Mouse (Mus musculus): ENCODE data around the gene Ptges3l. TPM values are rescaled to one million over a fixed set of nuclear protein-coding genes. Genes with fewer than 3 reads are reported as not detected.
"Not testable (repeated sequence)": the region's sequence is repeated elsewhere in the genome, so short reads cannot be mapped to it uniquely, and the experiment has no call there.

Ptges3l gene
- polyA plus RNA-seq, 1 experiment from 2014 or later: 1.7 TPM

GRCm38 (mm10) chr11:101438006-101438405 is 12.9 kb upstream of the Ptges3l start:
- not testable (repeated sequence) for ATAC-seq (replicated peaks); H3K9me3 ChIP-seq; H3K4me3 ChIP-seq; H3K4me2 ChIP-seq (replicated peaks); H3K27ac ChIP-seq (replicated peaks); H3K27me3 ChIP-seq; H3K9ac ChIP-seq (replicated peaks); H3K4me1 ChIP-seq
- 62% methylated on average over 3 of the region's 3 CpGs for WGBS
- H3K36me3 ChIP-seq: peaks cover 27% of the 10 kb centered on the region

- Histone ChIP-seq H3K4me3 (no peak overlapping the region), H3K9me3 (no peaks in the 10 kb centered on the region), H3K36me3 (peaks cover 32% of the 10 kb centered on the region), H3K27ac (replicated peaks) (no peak overlapping the region), H3K9ac (replicated peaks) (no peak overlapping the region), H3K27me3 (no peaks in the 10 kb centered on the region), H3K4me1 (no peaks in the 10 kb centered on the region), H3K4me2 (replicated peaks) (no peak overlapping the region)
- WGBS: 46% methylated on average over 4 of the region's 4 CpGs
- ATAC-seq (replicated peaks): no peak
Measured at GRCm38 (mm10) chr11:101436916-101437315, 11.8 kb upstream of the Ptges3l start.

- no peak overlapping the region for H3K27ac ChIP-seq (replicated peaks)
- H3K4me1 ChIP-seq: no peaks in the 10 kb centered on the region
- H3K4me3 ChIP-seq: no peak overlapping the region
- H3K36me3 ChIP-seq: peaks cover 43% of the 10 kb centered on the region
- no peak overlapping the region for H3K9ac ChIP-seq (replicated peaks)
- H3K4me2 ChIP-seq (replicated peaks): no peak overlapping the region
- WGBS: 83% methylated on average over 4 of the region's 4 CpGs
- no peak for ATAC-seq (replicated peaks)
- no peaks in the 10 kb centered on the region for H3K9me3 ChIP-seq
- H3K27me3 ChIP-seq: no peaks in the 10 kb centered on the region
Measured at GRCm38 (mm10) chr11:101435831-101436230, 10.7 kb upstream of the Ptges3l start.

- no peaks in the 10 kb centered on the region for H3K9me3 ChIP-seq
- no peak overlapping the region for H3K27ac ChIP-seq (replicated peaks)
- H3K4me1 ChIP-seq: no peaks in the 10 kb centered on the region
- no peak overlapping the region for H3K4me3 ChIP-seq
- peaks cover 60% of the 10 kb centered on the region for H3K36me3 ChIP-seq
- H3K9ac ChIP-seq (replicated peaks): no peak overlapping the region
- H3K4me2 ChIP-seq (replicated peaks): no peak overlapping the region
- no peak for ATAC-seq (replicated peaks)
- no peaks in the 10 kb centered on the region for H3K27me3 ChIP-seq
- 76% methylated on average over 13 of the region's 13 CpGs for WGBS
Measured at GRCm38 (mm10) chr11:101433396-101433795, 8.3 kb upstream of the Ptges3l start.

GRCm38 (mm10) chr11:101431327-101431726 is 6.2 kb upstream of the Ptges3l start:
- Histone ChIP-seq H3K27me3 (no peaks in the 10 kb centered on the region), H3K36me3 (peaks cover 60% of the 10 kb centered on the region), H3K27ac (replicated peaks) (no peak overlapping the region), H3K9ac (replicated peaks) (no peak overlapping the region), H3K9me3 (no peaks in the 10 kb centered on the region), H3K4me3 (no peak overlapping the region), H3K4me2 (replicated peaks) (no peak overlapping the region), H3K4me1 (peaks cover 15% of the 10 kb centered on the region)
- no peak for ATAC-seq (replicated peaks)
- WGBS: 89% methylated on average over 9 of the region's 9 CpGs

GRCm38 (mm10) chr11:101426165-101426564 is 1.0 kb upstream of the Ptges3l start:
- Histone ChIP-seq H3K4me2 (replicated peaks) (peak overlapping the region; percentile 90), H3K9ac (replicated peaks) (peak overlapping the region; percentile 78), H3K27ac (replicated peaks) (no peak overlapping the region), H3K27me3 (no peaks in the 10 kb centered on the region), H3K4me1 (peaks cover 31% of the 10 kb centered on the region), H3K4me3 (peak overlapping the region; percentile 79), H3K9me3 (no peaks in the 10 kb centered on the region), H3K36me3 (peaks cover 20% of the 10 kb centered on the region)
- ATAC-seq (replicated peaks): no peak
- WGBS: 71% methylated on average over 8 of the region's 8 CpGs

GRCm38 (mm10) chr11:101424105-101424851 is 855 bp downstream of the Ptges3l start, which contains the start of gene Gm27029:
TSS of gene Gm27029 (minus strand) at chr11:101424796.
- peaks cover 2% of the 10 kb centered on the region; the same call in 1 of the 2 replicates for H3K36me3 ChIP-seq
- no peaks in the 10 kb centered on the region for H3K27me3 ChIP-seq
- H3K4me2 ChIP-seq (replicated peaks): peak within 1 kb of the TSS; percentile 90
- WGBS: 6% methylated on average over 23 of the region's 23 CpGs
- H3K9me3 ChIP-seq: no peaks in the 10 kb centered on the region
- peak; percentile 33 for ATAC-seq (replicated peaks)
- peak within 1 kb of the TSS; percentile 78 for H3K9ac ChIP-seq (replicated peaks)
- peak within 1 kb of the TSS; percentile 86 for H3K27ac ChIP-seq (replicated peaks)
- peaks cover 31% of the 10 kb centered on the region for H3K4me1 ChIP-seq
- peak within 1 kb of the TSS; percentile 79 for H3K4me3 ChIP-seq

- no peak overlapping the region for H3K9ac ChIP-seq (replicated peaks)
- WGBS: 86% methylated on average over 5 of the region's 5 CpGs
- no peak for ATAC-seq (replicated peaks)
- H3K36me3 ChIP-seq: no peaks in the 10 kb centered on the region
- H3K4me2 ChIP-seq (replicated peaks): no peak overlapping the region
- no peaks in the 10 kb centered on the region for H3K27me3 ChIP-seq
- no peaks in the 10 kb centered on the region for H3K9me3 ChIP-seq
- peaks cover 20% of the 10 kb centered on the region for H3K4me1 ChIP-seq
- no peak overlapping the region for H3K4me3 ChIP-seq
- no peak overlapping the region for H3K27ac ChIP-seq (replicated peaks)
Measured at GRCm38 (mm10) chr11:101420148-101420547, 5.0 kb downstream of the Ptges3l start.

GRCm38 (mm10) chr11:101419610-101420009 is 5.5 kb downstream of the Ptges3l start:
- Histone ChIP-seq H3K9ac (replicated peaks) (no peak overlapping the region), H3K4me2 (replicated peaks) (no peak overlapping the region), H3K4me3 (no peak overlapping the region), H3K4me1 (peaks cover 19% of the 10 kb centered on the region), H3K36me3 (no peaks in the 10 kb centered on the region), H3K27me3 (no peaks in the 10 kb centered on the region), H3K9me3 (no peaks in the 10 kb centered on the region), H3K27ac (replicated peaks) (no peak overlapping the region)
- no peak for ATAC-seq (replicated peaks)
- WGBS: 8% methylated on average over 3 of the region's 3 CpGs

- no peaks in the 10 kb centered on the region for H3K9me3 ChIP-seq
- H3K4me2 ChIP-seq (replicated peaks): no peak overlapping the region
- H3K36me3 ChIP-seq: peaks cover 2% of the 10 kb centered on the region; the same call in 1 of the 2 replicates
- no peaks in the 10 kb centered on the region for H3K27me3 ChIP-seq
- ATAC-seq (replicated peaks): no peak
- peaks cover 13% of the 10 kb centered on the region for H3K4me1 ChIP-seq
- WGBS: 55% methylated on average over 6 of the region's 6 CpGs
- no peak overlapping the region for H3K4me3 ChIP-seq
- H3K9ac ChIP-seq (replicated peaks): no peak overlapping the region
- H3K27ac ChIP-seq (replicated peaks): no peak overlapping the region
Measured at GRCm38 (mm10) chr11:101418991-101419390, 6.1 kb downstream of the Ptges3l start.

- ATAC-seq (replicated peaks): peak; percentile 90
- H3K9ac ChIP-seq (replicated peaks): peak within 1 kb of the TSS; percentile 83
- no peaks in the 10 kb centered on the region for H3K9me3 ChIP-seq
- H3K27me3 ChIP-seq: no peaks in the 10 kb centered on the region
- 0% methylated on average over 45 of the region's 45 CpGs for WGBS
- peak within 1 kb of the TSS; percentile 89 for H3K27ac ChIP-seq (replicated peaks)
- H3K4me1 ChIP-seq: peaks cover 13% of the 10 kb centered on the region
- H3K36me3 ChIP-seq: peaks cover 13% of the 10 kb centered on the region
- H3K4me3 ChIP-seq: peak within 1 kb of the TSS; percentile 88
- H3K4me2 ChIP-seq (replicated peaks): peak within 1 kb of the TSS; percentile 73
Measured at GRCm38 (mm10) chr11:101417101-101417855, 7.9 kb downstream of the Ptges3l start, which contains the start of gene Aarsd1. TSS of gene Aarsd1 (minus strand) at chr11:101417615.

GRCm38 (mm10) chr11:101416433-101417100 is 8.6 kb downstream of the Ptges3l start:
- ATAC-seq (replicated peaks): peak; percentile 70; the same call in 1 of the 2 replicates
- H3K4me3 ChIP-seq: peak overlapping the region; percentile 88

More at GRCm38 (mm10) chr11:101416433-101417100, 8.6 kb downstream of the Ptges3l start:
- Histone ChIP-seq H3K27me3 (no peaks in the 10 kb centered on the region), H3K4me2 (replicated peaks) (peak overlapping the region; percentile 73), H3K9me3 (no peaks in the 10 kb centered on the region), H3K9ac (replicated peaks) (peak overlapping the region; percentile 83), H3K4me1 (peaks cover 13% of the 10 kb centered on the region), H3K27ac (replicated peaks) (peak overlapping the region; percentile 89), H3K36me3 (peaks cover 20% of the 10 kb centered on the region)
- under 1% methylated on average over 11 of the region's 11 CpGs for WGBS
